Mouse (Mus musculus): ENCODE results near the gene Stx8. TPM values are rescaled to one million over a fixed set of nuclear protein-coding genes. Genes with fewer than 3 reads are reported as not detected.

The Stx8 gene
- polyA plus RNA-seq, 1 experiment from 2014 or later = 52.4 TPM

- H3K4me2 ChIP-seq = no peak overlapping the region
- ATAC-seq (replicated peaks; ENCODE audit: low FRiP score) = no peak
- 34% methylated on average over 11 of the region's 11 CpGs for WGBS
Measured at GRCm38 (mm10) chr11:68113454-68114100, 147.6 kb downstream of the Stx8 start.

GRCm38 (mm10) chr11:68114202-68114601 is 148.2 kb downstream of the Stx8 start:
- Histone ChIP-seq H3K4me1 (peaks cover 9% of the 10 kb centered on the region), H3K27me3 (no peaks in the 10 kb centered on the region)

More at GRCm38 (mm10) chr11:68113454-68114100, 147.6 kb downstream of the Stx8 start:
- Histone ChIP-seq H3K36me3 (no peaks in the 10 kb centered on the region), H3K4me1 (peaks cover 9% of the 10 kb centered on the region), H3K27ac (0 out of 2 replicates have a peak overlapping the region, but pooled peaks have one; percentile 18), H3K9me3 (replicated peaks) (no peaks in the 10 kb centered on the region), H3K27me3 (no peaks in the 10 kb centered on the region), H3K9ac (no peak overlapping the region), H3K4me3 (replicated peaks) (no peak overlapping the region)

DNA sequence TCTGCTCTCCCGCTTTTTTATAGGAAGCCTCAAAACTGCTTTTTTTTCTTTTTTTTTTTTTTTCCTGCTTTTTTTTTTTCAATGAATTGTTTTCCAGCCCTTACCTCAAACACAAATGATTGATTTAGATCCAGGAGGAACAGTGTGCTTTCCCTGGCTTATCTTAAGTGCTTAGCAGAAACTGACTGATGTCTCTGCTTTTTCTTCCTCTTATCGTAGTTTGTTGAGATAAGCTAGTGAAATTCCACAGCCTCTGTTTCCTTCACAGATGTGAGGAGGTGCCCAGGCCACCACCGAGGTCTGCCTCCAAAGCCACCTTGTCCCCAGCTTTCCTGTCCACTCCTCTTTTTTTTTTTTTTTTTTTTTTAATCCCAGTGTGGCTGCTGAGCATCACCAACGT is 150.2 kb downstream of the Stx8 start:
- Histone ChIP-seq H3K9me3 (replicated peaks) (no peaks in the 10 kb centered on the region), H3K4me2 (no peak overlapping the region), H3K4me1 (peaks cover 16% of the 10 kb centered on the region), H3K27ac (no peak overlapping the region), H3K4me3 (replicated peaks) (no peak overlapping the region), H3K27me3 (no peaks in the 10 kb centered on the region), H3K9ac (no peak overlapping the region), H3K36me3 (no peaks in the 10 kb centered on the region)
- no peak for ATAC-seq (replicated peaks; ENCODE audit: low FRiP score)
- 67% methylated on average over 4 of the region's 4 CpGs for WGBS

More at GRCm38 (mm10) chr11:68114202-68114601, 148.2 kb downstream of the Stx8 start:
- Histone ChIP-seq H3K27ac (no peak overlapping the region), H3K9me3 (replicated peaks) (no peaks in the 10 kb centered on the region), H3K4me2 (no peak overlapping the region), H3K4me3 (replicated peaks) (no peak overlapping the region), H3K36me3 (no peaks in the 10 kb centered on the region), H3K9ac (no peak overlapping the region)
- WGBS = 46% methylated on average over 6 of the region's 6 CpGs
- ATAC-seq (replicated peaks; ENCODE audit: low FRiP score) = no peak

DNA sequence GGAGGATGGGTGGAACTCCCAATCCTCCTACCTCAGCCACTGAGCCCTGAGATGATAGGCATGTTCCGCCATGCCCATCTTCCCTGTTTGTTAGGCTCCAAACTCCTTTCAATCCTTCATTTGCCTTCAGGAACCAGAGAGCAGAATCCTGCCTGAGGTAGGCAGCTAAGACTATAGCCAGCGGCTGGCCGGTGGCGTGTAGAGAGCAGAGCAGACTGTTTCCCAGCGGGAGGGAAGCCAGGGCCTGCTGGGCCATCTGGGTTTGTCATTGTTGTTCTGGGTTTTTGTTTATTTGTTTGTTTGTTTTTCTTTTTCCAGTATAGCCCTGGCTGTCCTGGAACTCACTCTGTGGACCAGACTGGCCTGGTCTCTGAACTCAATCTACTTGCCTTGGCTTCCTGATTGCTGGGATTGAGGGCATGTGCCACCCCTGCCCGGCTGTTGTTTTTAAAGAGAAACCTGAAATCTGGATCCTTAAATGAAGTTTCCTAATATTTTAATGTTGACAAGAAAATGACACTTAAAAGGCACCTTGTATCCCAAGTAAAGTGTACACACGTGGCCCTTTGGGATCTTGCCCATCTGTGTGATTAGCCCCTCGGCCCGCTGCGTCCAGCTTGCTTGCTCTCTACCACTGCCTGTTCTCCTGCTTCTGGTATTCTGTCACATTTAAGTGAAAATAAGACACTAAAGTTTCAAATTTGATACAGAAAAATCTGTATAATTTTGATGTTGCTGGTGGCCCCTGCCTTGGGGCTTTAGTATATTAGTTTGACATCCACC is 152.1 kb downstream of the Stx8 start:
- Histone ChIP-seq H3K4me2 (no peak overlapping the region), H3K4me3 (replicated peaks) (no peak overlapping the region), H3K4me1 (peaks cover 22% of the 10 kb centered on the region), H3K9ac (no peak overlapping the region), H3K36me3 (no peaks in the 10 kb centered on the region), H3K9me3 (replicated peaks) (no peaks in the 10 kb centered on the region), H3K27ac (no peak overlapping the region), H3K27me3 (no peaks in the 10 kb centered on the region)
- 93% methylated on average over 10 of the region's 10 CpGs for WGBS
- no peak for ATAC-seq (replicated peaks; ENCODE audit: low FRiP score)

DNA sequence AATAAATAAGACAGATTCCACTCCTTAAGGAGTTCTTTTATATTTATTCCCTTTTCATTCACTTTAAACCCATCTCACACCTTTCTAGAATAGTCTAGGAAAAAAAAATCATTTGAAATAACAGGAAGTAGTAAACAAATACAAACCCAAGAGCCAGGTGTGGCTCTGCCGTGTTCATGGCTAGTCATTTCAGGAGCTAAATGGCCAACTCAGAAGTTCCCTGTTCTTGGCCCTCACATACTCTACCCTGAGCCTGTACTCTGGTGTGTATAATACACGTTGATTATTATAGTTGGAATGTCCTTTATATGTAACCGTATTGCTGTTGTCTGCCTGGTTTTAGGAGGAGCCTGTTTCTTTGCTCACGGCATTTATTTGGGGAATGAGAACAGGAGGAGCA is 152.7 kb downstream of the Stx8 start:
- WGBS = 84% methylated on average over 4 of the region's 4 CpGs
- no peaks in the 10 kb centered on the region for H3K36me3 ChIP-seq
- H3K27me3 ChIP-seq = no peaks in the 10 kb centered on the region
- no peak overlapping the region for H3K9ac ChIP-seq
- peaks cover 18% of the 10 kb centered on the region for H3K4me1 ChIP-seq
- ATAC-seq (replicated peaks; ENCODE audit: low FRiP score) = no peak
- H3K4me3 ChIP-seq (replicated peaks) = no peak overlapping the region
- H3K27ac ChIP-seq = no peak overlapping the region
- H3K4me2 ChIP-seq = no peak overlapping the region
- H3K9me3 ChIP-seq (replicated peaks) = no peaks in the 10 kb centered on the region

- peaks cover 15% of the 10 kb centered on the region for H3K4me1 ChIP-seq
- H3K9ac ChIP-seq = no peak overlapping the region
- WGBS = 81% methylated on average over 13 of the region's 13 CpGs
- ATAC-seq (replicated peaks; ENCODE audit: low FRiP score) = no peak
- H3K4me3 ChIP-seq (replicated peaks) = no peak overlapping the region
- no peaks in the 10 kb centered on the region for H3K27me3 ChIP-seq
- H3K4me2 ChIP-seq = no peak overlapping the region
- H3K9me3 ChIP-seq (replicated peaks) = no peaks in the 10 kb centered on the region
- H3K27ac ChIP-seq = no peak overlapping the region
- no peaks in the 10 kb centered on the region for H3K36me3 ChIP-seq
Measured at GRCm38 (mm10) chr11:68119136-68119535, 153.1 kb downstream of the Stx8 start.

- no peak overlapping the region for H3K4me2 ChIP-seq
- peaks cover 13% of the 10 kb centered on the region for H3K4me1 ChIP-seq
- H3K9ac ChIP-seq = no peak overlapping the region
- H3K27me3 ChIP-seq = no peaks in the 10 kb centered on the region
- no peak overlapping the region for H3K27ac ChIP-seq
- no peak overlapping the region for H3K4me3 ChIP-seq (replicated peaks)
- WGBS = 23% methylated on average over 6 of the region's 6 CpGs
- H3K9me3 ChIP-seq (replicated peaks) = no peaks in the 10 kb centered on the region
- no peaks in the 10 kb centered on the region for H3K36me3 ChIP-seq
- no peak; the same call in 1 of the 2 replicates for ATAC-seq (replicated peaks; ENCODE audit: low FRiP score)
Measured at GRCm38 (mm10) chr11:68121260-68121659, 155.3 kb downstream of the Stx8 start.

DNA sequence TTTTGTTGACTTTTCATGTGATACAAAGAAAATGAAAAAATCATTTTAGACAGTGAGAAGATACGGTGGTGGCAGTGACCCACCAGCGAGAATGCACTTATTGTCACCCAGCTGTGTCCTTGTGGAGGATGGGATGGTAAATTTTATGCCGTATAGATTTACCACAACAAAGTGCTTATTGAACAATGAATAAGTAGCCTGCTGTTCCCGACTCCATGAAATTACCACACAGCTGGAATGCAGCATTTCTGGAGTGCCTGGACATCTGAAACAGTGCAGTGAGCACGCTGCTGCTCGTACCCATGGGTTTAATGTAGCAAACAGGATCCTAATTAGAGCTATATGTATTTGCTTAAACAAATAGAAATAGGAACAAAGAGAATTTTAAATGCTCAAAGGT is 155.7 kb downstream of the Stx8 start:
- Histone ChIP-seq H3K4me3 (replicated peaks) (no peak overlapping the region), H3K27ac (no peak overlapping the region), H3K9ac (no peak overlapping the region), H3K36me3 (no peaks in the 10 kb centered on the region), H3K4me1 (peaks cover 13% of the 10 kb centered on the region), H3K4me2 (no peak overlapping the region), H3K9me3 (replicated peaks) (no peaks in the 10 kb centered on the region), H3K27me3 (no peaks in the 10 kb centered on the region)
- ATAC-seq (replicated peaks; ENCODE audit: low FRiP score) = no peak
- WGBS = 40% methylated on average over 6 of the region's 6 CpGs

DNA sequence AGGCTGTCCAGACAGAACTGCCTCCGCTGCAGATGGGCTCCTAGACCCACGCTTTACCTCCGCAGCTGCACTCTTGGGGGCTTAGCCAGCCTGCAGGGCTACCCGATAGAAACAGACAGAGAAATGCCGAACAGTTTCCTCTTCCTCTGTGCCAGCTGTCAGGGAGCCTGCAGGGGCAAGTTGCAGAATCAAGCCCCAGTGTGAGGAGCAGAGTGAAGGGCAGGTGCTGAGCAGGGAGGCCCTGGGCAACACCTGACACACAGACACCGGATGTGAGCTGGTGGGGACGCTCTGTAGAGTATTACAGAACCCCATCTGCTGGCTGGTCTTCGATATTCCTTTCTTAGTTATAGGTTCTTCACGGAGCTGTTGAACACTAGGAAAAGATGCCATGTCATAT is 160.1 kb downstream of the Stx8 start:
- Histone ChIP-seq H3K9ac (no peak overlapping the region), H3K4me3 (replicated peaks) (no peak overlapping the region), H3K27ac (no peak overlapping the region), H3K27me3 (no peaks in the 10 kb centered on the region), H3K4me1 (peaks cover 6% of the 10 kb centered on the region), H3K9me3 (replicated peaks) (no peaks in the 10 kb centered on the region), H3K36me3 (no peaks in the 10 kb centered on the region), H3K4me2 (no peak overlapping the region)
- WGBS = 85% methylated on average over 9 of the region's 9 CpGs
- no peak for ATAC-seq (replicated peaks; ENCODE audit: low FRiP score)

DNA sequence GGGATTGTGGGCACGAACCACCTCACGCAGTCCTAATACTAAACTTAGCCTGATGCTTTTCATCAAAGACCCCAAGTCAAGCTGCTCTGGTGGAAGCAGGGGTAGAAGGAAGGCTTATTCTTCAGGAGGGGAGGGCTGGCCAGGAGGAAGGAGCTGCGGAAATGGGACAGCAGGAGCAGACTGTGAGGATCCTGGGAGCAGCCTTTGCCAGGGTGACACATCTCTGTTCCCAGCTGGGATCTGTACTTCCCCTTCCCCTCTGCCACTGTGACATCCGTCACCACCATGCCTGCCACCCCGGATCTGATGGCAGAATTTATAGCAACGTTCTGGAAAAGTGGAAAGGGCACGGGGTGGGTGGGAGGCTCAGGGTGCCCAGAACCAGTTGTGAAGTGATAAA is 168.5 kb downstream of the Stx8 start:
- no peak overlapping the region for H3K9ac ChIP-seq
- no peaks in the 10 kb centered on the region for H3K9me3 ChIP-seq (replicated peaks)
- H3K27me3 ChIP-seq = no peaks in the 10 kb centered on the region
- H3K4me1 ChIP-seq = peaks cover 29% of the 10 kb centered on the region
- ATAC-seq (replicated peaks; ENCODE audit: low FRiP score) = no peak
- H3K4me3 ChIP-seq (replicated peaks) = no peak overlapping the region
- no peak overlapping the region for H3K27ac ChIP-seq
- 36% methylated on average over 7 of the region's 7 CpGs for WGBS
- no peaks in the 10 kb centered on the region for H3K36me3 ChIP-seq
- no peak overlapping the region for H3K4me2 ChIP-seq

- ATAC-seq (replicated peaks; ENCODE audit: low FRiP score) = no peak
- no peak overlapping the region for H3K27ac ChIP-seq
- WGBS = 6% methylated on average over 9 of the region's 9 CpGs
Measured at GRCm38 (mm10) chr11:68135350-68135749, 169.4 kb downstream of the Stx8 start.

DNA sequence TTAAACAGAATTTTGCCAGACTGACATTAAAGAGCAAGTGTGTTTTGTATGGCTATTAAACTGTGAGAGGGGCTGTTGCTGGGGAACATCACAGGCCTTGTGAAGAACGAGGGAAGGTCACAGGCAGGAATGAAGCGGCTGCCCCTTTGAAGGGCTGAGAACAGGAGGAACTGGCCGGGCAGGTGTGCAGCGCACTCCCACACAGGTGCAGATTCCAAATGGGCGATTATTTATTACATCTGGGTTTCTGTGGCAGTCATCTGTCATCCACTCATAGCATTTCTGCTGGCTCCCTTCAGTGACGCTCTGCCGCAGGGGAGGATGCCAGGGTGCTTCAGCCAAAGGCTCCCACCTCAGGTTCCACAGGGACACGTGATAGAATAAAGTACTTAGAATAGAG is 170.7 kb downstream of the Stx8 start:
- Histone ChIP-seq H3K4me3 (replicated peaks) (no peak overlapping the region), H3K27ac (no peak overlapping the region), H3K4me2 (no peak overlapping the region), H3K9ac (no peak overlapping the region), H3K27me3 (no peaks in the 10 kb centered on the region), H3K36me3 (no peaks in the 10 kb centered on the region), H3K4me1 (peaks cover 29% of the 10 kb centered on the region), H3K9me3 (replicated peaks) (no peaks in the 10 kb centered on the region)
- WGBS = 54% methylated on average over 8 of the region's 8 CpGs
- ATAC-seq (replicated peaks; ENCODE audit: low FRiP score) = no peak

More at GRCm38 (mm10) chr11:68135350-68135749, 169.4 kb downstream of the Stx8 start:
- H3K9ac ChIP-seq = no peak overlapping the region
- no peak overlapping the region for H3K4me3 ChIP-seq (replicated peaks)
- 0 out of 2 replicates have a peak overlapping the region, but pooled peaks have one; percentile 5 for H3K4me2 ChIP-seq
- no peaks in the 10 kb centered on the region for H3K36me3 ChIP-seq
- no peaks in the 10 kb centered on the region for H3K27me3 ChIP-seq
- H3K9me3 ChIP-seq (replicated peaks) = no peaks in the 10 kb centered on the region
- H3K4me1 ChIP-seq = peaks cover 29% of the 10 kb centered on the region

Data from kidney, embryonic 15.5 days (tissue).